Mouse (Mus musculus) brain, embryonic 18.5 days (tissue): ENCODE measurements around the gene Gm39566.
A peak's percentile ranks its signal among the peaks of the same experiment; 100 is the strongest.
"Not testable (repeated sequence)": the region's sequence is repeated elsewhere in the genome, so short reads cannot be mapped to it uniquely, and the experiment has no call there.

Experiments used
- DNase-seq: peaks from one replicate; pipeline ENCODE4 v3.0.0-alpha.2; 2012; ENCODE audit warnings: low read depth, low spot score

The Gm39566 gene

GRCm38 (mm10) chr11:69815155-69815554 is at the start of gene Gm39566:
TSS of gene Gm39566 (minus strand) at chr11:69815298.
- DNase-seq, result no peak

GRCm38 (mm10) chr11:69864138-69864860 is 49.2 kb upstream of the Gm39566 start:
- no peak for DNase-seq

- DNase-seq, result not testable (repeated sequence)
Observed at GRCm38 (mm10) chr11:69863729-69864128, 48.6 kb upstream of the Gm39566 start.

- no peak for DNase-seq
Observed at GRCm38 (mm10) chr11:69858113-69858998, 43.3 kb upstream of the Gm39566 start, which contains the start of gene Tnk1. TSS of gene Tnk1 (minus strand) at chr11:69858730.

- DNase-seq, result no peak
Observed at GRCm38 (mm10) chr11:69855347-69855746, 40.2 kb upstream of the Gm39566 start.

- DNase-seq, result no peak
Observed at GRCm38 (mm10) chr11:69854680-69855079, 39.6 kb upstream of the Gm39566 start.

- DNase-seq, result no peak
Observed at GRCm38 (mm10) chr11:69853994-69854393, 38.9 kb upstream of the Gm39566 start.

GRCm38 (mm10) chr11:69850754-69851153 is 35.7 kb upstream of the Gm39566 start:
- no peak for DNase-seq

GRCm38 (mm10) chr11:69849884-69850283 is 34.8 kb upstream of the Gm39566 start:
- no peak for DNase-seq

- DNase-seq, result no peak
Observed at GRCm38 (mm10) chr11:69849128-69849527, 34.0 kb upstream of the Gm39566 start.

- DNase-seq, result no peak
Observed at GRCm38 (mm10) chr11:69848021-69848420, 32.9 kb upstream of the Gm39566 start.

GRCm38 (mm10) chr11:69846738-69847688 is 31.9 kb upstream of the Gm39566 start:
- DNase-seq, result no peak

GRCm38 (mm10) chr11:69846198-69846680 is 31.1 kb upstream of the Gm39566 start, which contains the start of gene Plscr3:
TSS of gene Plscr3 (plus strand) at chr11:69846376.
- peak; percentile 83 for DNase-seq

GRCm38 (mm10) chr11:69838714-69839104 is 23.6 kb upstream of the Gm39566 start:
- DNase-seq, result no peak

GRCm38 (mm10) chr11:69837952-69838713 is 23.0 kb upstream of the Gm39566 start, which contains the start of gene Tmem256:
TSS of gene Tmem256 (plus strand) at chr11:69838514.
- peak; percentile 99 for DNase-seq

GRCm38 (mm10) chr11:69837604-69837951 is 22.5 kb upstream of the Gm39566 start, which contains the start of gene Nlgn2:
TSS of gene Nlgn2 (minus strand) at chr11:69837784.
- no peak for DNase-seq

GRCm38 (mm10) chr11:69836703-69837576 is 21.8 kb upstream of the Gm39566 start:
- no peak for DNase-seq

GRCm38 (mm10) chr11:69835966-69836335 is 20.9 kb upstream of the Gm39566 start:
- DNase-seq, result no peak

- DNase-seq, result no peak
Observed at GRCm38 (mm10) chr11:69835326-69835965, 20.3 kb upstream of the Gm39566 start.
